Mouse (Mus musculus): Measurements from ENCODE around the gene Ostf1. TPM values are rescaled to one million over a fixed set of nuclear protein-coding genes. Genes with fewer than 3 reads are reported as not detected.

Gene Ostf1
- polyA plus RNA-seq, 1 experiment from 2014 or later, result 72.9 TPM

DNA sequence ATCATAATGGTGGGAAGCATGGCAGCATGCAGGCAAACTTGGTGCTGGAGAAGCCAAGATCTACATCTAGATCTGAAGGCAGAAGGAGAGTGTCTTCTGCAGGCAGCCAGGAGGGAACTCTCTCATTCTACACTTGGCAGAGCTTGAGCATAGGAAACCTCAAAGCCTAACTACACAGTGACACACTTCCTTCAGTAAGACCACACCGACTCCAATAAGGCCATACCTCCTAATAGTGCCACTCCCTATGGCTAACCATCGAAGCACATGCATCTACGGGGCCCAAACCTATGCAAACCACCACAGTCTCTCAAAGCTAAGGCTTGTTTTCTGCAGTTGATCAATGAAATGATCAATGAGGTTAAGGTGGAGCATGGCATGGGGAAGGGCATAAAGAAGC lies 55.7 kb downstream of the Ostf1 start:
- Histone ChIP-seq H3K4me1 (ENCODE audit: insufficient read depth) (0 out of 2 replicates have a peak, but pooled peaks cover 4% of the 10 kb centered on the region), H3K27ac (ENCODE audit: low read depth) (no peak overlapping the region), H3K4me3 (ENCODE audit: low read depth, low read length) (no peak overlapping the region), H3K4me2 (no peak overlapping the region), H3K36me3 (ENCODE audit: insufficient read depth) (no peaks in the 10 kb centered on the region), H3K27me3 (ENCODE audit: insufficient read depth, low read length) (no peaks in the 10 kb centered on the region), H3K9ac (no peak overlapping the region), H3K9me3 (ENCODE audit: low read depth, low read length) (no peaks in the 10 kb centered on the region)
- ATAC-seq (ENCODE audit: insufficient read depth) (no peak), DNase-seq (no peak)
- no peak for TF ChIP-seq CTCF (IDR thresholded peaks at IDR 0.05; ENCODE audit: low read depth)
- 92% methylated on average over 3 of the region's 3 CpGs for WGBS

DNA sequence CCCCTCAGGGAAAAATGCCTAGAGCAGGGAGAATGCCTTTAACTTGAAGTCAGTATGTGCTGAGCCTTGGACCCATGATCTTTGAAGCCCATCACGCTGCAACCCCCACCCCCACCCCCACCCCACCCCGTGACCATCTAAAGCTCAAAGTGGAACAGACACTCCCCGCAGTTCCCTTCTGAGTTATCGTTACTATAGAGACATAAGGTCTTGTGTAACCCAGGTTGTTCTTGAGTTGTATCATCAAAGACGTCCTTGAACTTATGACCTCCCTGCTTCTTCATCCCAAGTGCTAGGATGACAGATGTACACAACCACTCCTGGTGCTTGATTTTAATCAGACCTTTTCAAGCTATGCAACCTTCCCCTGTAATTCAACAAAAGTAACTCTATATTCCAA lies 57.7 kb downstream of the Ostf1 start:
- ATAC-seq (ENCODE audit: insufficient read depth) (no peak), DNase-seq (no peak)
- TF ChIP-seq CTCF (IDR thresholded peaks at IDR 0.05; ENCODE audit: low read depth), result no peak

DNA sequence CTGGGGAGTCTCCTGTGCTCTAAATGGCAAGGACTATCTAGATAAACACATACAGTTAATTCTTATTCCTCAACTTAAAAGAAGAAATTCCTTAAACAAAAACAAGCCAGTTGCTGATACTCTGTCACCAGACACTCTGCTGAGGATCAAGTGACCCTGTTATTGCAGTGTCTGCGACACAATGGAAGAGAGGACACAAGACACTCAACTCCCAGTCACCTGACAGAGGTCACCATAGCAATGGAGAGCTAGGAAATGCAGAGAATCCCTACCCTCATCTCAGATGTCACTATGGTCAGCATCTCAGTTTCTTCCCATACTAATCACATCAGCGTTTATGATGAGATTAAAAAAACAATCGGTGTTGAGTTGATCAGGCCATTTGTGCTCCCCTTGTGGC lies 58.2 kb downstream of the Ostf1 start:
- ATAC-seq (ENCODE audit: insufficient read depth), result no peak

More for the DNA sequence above, 57.7 kb downstream of the Ostf1 start:
- H3K9me3 ChIP-seq (ENCODE audit: low read depth, low read length), result no peaks in the 10 kb centered on the region
- WGBS, result 47% methylated on average over 5 of the region's 5 CpGs
- no peak overlapping the region for H3K4me2 ChIP-seq
- H3K9ac ChIP-seq, result no peak overlapping the region
- H3K36me3 ChIP-seq (ENCODE audit: insufficient read depth), result no peaks in the 10 kb centered on the region
- 0 out of 2 replicates have a peak, but pooled peaks cover 3% of the 10 kb centered on the region for H3K4me1 ChIP-seq (ENCODE audit: insufficient read depth)
- no peaks in the 10 kb centered on the region for H3K27me3 ChIP-seq (ENCODE audit: insufficient read depth, low read length)
- H3K27ac ChIP-seq (ENCODE audit: low read depth), result no peak overlapping the region
- H3K4me3 ChIP-seq (ENCODE audit: low read depth, low read length), result no peak overlapping the region

DNA sequence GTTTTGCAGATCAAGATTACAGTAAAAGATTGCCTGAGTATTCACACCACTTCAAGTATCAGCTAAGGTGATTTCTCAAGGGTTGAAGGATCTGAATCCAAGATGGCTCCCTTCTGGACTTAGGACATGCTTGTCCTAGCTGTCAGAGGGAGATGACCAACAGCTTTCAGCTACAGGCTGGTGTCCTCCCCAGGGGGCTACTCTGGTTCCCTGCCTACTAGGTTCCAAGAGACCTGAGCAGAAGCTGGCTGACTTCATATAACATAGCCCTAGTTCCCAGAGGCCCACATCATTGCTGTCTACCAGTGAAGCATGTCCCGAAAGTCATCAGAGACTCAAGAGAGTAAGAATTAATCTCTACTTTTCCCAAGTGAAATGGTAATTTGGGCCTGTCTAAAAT lies 62.1 kb downstream of the Ostf1 start:
- Histone ChIP-seq H3K27me3 (ENCODE audit: insufficient read depth, low read length) (no peaks in the 10 kb centered on the region), H3K27ac (ENCODE audit: low read depth) (no peak overlapping the region)
- no peak for TF ChIP-seq CTCF (IDR thresholded peaks at IDR 0.05; ENCODE audit: low read depth)

More for the DNA sequence above, 58.2 kb downstream of the Ostf1 start:
- 33% methylated on average over 3 of the region's 3 CpGs for WGBS
- Histone ChIP-seq H3K4me2 (no peak overlapping the region), H3K27ac (ENCODE audit: low read depth) (no peak overlapping the region), H3K4me1 (ENCODE audit: insufficient read depth) (no peaks in the 10 kb centered on the region), H3K9me3 (ENCODE audit: low read depth, low read length) (no peaks in the 10 kb centered on the region), H3K4me3 (ENCODE audit: low read depth, low read length) (no peak overlapping the region), H3K9ac (no peak overlapping the region), H3K27me3 (ENCODE audit: insufficient read depth, low read length) (no peaks in the 10 kb centered on the region), H3K36me3 (ENCODE audit: insufficient read depth) (no peaks in the 10 kb centered on the region)
- no peak for TF ChIP-seq CTCF (IDR thresholded peaks at IDR 0.05; ENCODE audit: low read depth)
- no peak for DNase-seq

DNA sequence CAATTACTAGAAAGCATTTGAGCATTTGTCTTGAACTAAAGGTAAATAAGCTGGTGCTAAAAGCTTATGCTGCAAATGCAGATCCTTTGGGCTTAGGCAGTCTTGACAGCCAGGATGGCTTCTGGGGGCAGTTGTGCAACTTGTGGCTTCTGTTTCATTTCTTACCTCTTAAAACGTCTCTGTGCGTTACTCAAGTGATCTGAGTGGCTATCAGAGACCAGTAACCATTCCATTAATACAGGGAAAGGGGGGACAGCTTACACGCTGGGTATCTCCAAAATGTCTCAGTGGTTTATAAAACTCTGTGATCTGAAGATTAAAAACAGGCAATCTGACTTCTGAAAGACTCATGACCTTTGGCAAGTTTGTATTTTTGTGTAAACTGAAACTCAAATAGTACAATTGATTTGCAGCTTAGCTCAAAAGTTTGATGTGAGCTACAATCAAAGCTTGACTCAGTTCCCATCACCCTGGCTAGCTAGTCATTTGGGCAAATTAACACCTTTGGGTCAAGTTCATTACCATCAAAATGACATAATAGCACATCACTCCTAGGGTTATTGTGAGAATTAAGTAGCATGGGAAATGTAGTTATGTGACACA lies 62.7 kb downstream of the Ostf1 start:
- no peak overlapping the region for H3K4me2 ChIP-seq

More for the DNA sequence above, 62.1 kb downstream of the Ostf1 start:
- WGBS, result 90% methylated on average over 1 of the region's 1 CpGs
- ATAC-seq (ENCODE audit: insufficient read depth), result no peak
- no peaks in the 10 kb centered on the region for H3K36me3 ChIP-seq (ENCODE audit: insufficient read depth)
- no peaks in the 10 kb centered on the region for H3K4me1 ChIP-seq (ENCODE audit: insufficient read depth)
- no peak for DNase-seq
- H3K4me3 ChIP-seq (ENCODE audit: low read depth, low read length), result no peak overlapping the region
- H3K9me3 ChIP-seq (ENCODE audit: low read depth, low read length), result no peaks in the 10 kb centered on the region
- H3K9ac ChIP-seq, result no peak overlapping the region
- no peak overlapping the region for H3K4me2 ChIP-seq

DNA sequence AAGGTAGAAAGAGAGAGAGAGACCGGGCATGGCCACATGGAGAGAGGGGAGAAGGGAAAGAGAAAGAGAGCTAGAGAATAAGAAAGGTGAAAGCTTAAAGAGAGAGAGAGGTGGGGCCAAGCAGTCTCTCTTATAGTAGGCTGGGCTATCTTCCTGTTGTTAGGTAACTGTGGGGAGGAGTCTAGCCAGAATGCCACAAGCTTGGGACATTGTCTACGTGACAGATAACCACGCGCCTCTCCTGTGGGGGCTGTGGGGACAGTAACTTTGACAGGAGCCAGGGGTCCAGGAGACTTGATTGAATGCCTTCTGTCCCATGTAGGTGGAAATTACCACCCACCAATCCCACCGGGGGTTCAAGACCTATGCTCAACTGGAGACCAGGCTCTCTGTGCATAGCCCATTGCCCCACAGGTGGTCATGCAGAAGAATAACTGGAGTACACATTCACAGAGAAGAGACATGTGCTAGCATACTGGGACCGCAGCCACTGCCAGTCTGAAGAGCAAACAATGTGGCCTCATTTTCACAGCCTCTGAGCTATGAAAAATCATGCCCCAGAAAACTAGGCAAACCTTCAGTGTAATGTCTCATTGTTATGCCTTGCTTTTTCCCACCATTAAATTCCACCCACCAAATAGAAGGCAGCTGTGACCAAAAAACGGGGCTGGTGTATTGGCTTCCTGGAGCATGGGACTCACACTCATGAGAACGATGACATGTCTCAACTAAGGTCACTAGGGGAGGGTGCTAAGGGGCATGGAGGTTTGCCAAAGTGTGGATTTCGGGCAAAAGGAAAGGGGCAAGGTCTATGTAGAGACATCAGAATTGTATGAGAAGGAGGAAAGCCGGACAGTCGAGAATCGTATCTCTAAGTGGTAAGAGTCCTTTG lies 63.4 kb downstream of the Ostf1 start:
- H3K4me3 ChIP-seq (ENCODE audit: low read depth, low read length), result no peak overlapping the region
- H3K4me1 ChIP-seq (ENCODE audit: insufficient read depth), result no peaks in the 10 kb centered on the region
- H3K36me3 ChIP-seq (ENCODE audit: insufficient read depth), result no peaks in the 10 kb centered on the region
- H3K9ac ChIP-seq, result no peak overlapping the region
- 83% methylated on average over 12 of the region's 12 CpGs for WGBS
- no peak for DNase-seq
- no peak for TF ChIP-seq CTCF (IDR thresholded peaks at IDR 0.05; ENCODE audit: low read depth)
- H3K27ac ChIP-seq (ENCODE audit: low read depth), result no peak overlapping the region
- ATAC-seq (ENCODE audit: insufficient read depth), result no peak
- no peaks in the 10 kb centered on the region for H3K27me3 ChIP-seq (ENCODE audit: insufficient read depth, low read length)
- no peak overlapping the region for H3K4me2 ChIP-seq
- H3K9me3 ChIP-seq (ENCODE audit: low read depth, low read length), result no peaks in the 10 kb centered on the region

More for the DNA sequence above, 62.7 kb downstream of the Ostf1 start:
- no peak overlapping the region for H3K4me3 ChIP-seq (ENCODE audit: low read depth, low read length)
- ATAC-seq (ENCODE audit: insufficient read depth), result no peak
- no peak for DNase-seq
- H3K9ac ChIP-seq, result no peak overlapping the region
- H3K4me1 ChIP-seq (ENCODE audit: insufficient read depth), result no peaks in the 10 kb centered on the region
- no peaks in the 10 kb centered on the region for H3K36me3 ChIP-seq (ENCODE audit: insufficient read depth)
- H3K9me3 ChIP-seq (ENCODE audit: low read depth, low read length), result no peaks in the 10 kb centered on the region
- H3K27me3 ChIP-seq (ENCODE audit: insufficient read depth, low read length), result no peaks in the 10 kb centered on the region
- 44% methylated on average over 3 of the region's 3 CpGs for WGBS
- no peak for TF ChIP-seq CTCF (IDR thresholded peaks at IDR 0.05; ENCODE audit: low read depth)
- no peak overlapping the region for H3K27ac ChIP-seq (ENCODE audit: low read depth)

DNA sequence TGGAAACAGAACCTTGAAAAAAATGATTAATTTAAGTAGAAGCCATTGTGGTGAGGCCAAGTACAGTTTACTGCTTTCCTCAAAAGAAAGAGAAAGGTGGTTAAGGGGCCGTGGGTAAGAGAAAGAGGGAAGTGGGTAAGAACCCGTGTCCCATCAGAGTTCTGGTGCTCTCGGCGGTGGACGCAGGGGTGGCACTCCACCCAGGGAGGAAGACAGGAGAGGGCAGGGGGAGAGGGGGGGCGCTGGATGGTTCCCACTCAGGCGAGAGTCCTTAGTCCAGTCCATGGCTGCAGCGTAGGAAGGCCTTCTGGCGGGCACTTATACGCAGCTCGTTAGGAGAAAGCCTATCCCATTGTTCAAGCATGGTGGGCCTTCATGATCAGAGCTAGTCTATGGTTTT lies 64.1 kb downstream of the Ostf1 start:
- ATAC-seq (ENCODE audit: insufficient read depth) (no peak), DNase-seq (no peak)
- Histone ChIP-seq H3K36me3 (ENCODE audit: insufficient read depth) (no peaks in the 10 kb centered on the region), H3K4me1 (ENCODE audit: insufficient read depth) (no peaks in the 10 kb centered on the region), H3K27me3 (ENCODE audit: insufficient read depth, low read length) (no peaks in the 10 kb centered on the region), H3K4me2 (no peak overlapping the region), H3K27ac (ENCODE audit: low read depth) (no peak overlapping the region), H3K9me3 (ENCODE audit: low read depth, low read length) (no peaks in the 10 kb centered on the region), H3K4me3 (ENCODE audit: low read depth, low read length) (no peak overlapping the region), H3K9ac (no peak overlapping the region)
- TF ChIP-seq CTCF (IDR thresholded peaks at IDR 0.05; ENCODE audit: low read depth), result no peak
- 86% methylated on average over 11 of the region's 11 CpGs for WGBS

All from lung, embryonic 14.5 days (tissue).